Mouse (Mus musculus) midbrain, embryonic 12.5 days (tissue): ENCODE results near the gene Hdx. TPM values are rescaled to one million over a fixed set of nuclear protein-coding genes. Genes with fewer than 3 reads are reported as not detected.

Source experiments
- polyA plus RNA-seq: library from polyadenylated mRNA; unstranded; fragments of >200 nt; fragmentation: Nextera tagmentation; extraction: Ambion mirVana; gene quantifications from 2 replicates; pipeline ENCODE4 v1.2.1, GENCODE M21; 2016

Gene Hdx
- polyA plus RNA-seq, 1 experiment from 2014 or later = 2.2 TPM

Other genes starting within 250 kb of the Hdx start
- 53.2 and 58.8 TPM in 2 replicates for gene Rps6ka6, start 159.1 kb downstream of the Hdx start, polyA plus RNA-seq
- gene Gm45194, start 194.3 kb upstream of the Hdx start, polyA plus RNA-seq = 0.97 and 1.8 TPM in 2 replicates